Mouse (Mus musculus) gastrocnemius, postnatal 4 days (tissue): ENCODE data around the gene Zfp865. TPM values are rescaled to one million over a fixed set of nuclear protein-coding genes. Genes with fewer than 3 reads are reported as not detected.
A peak's percentile ranks its signal among the peaks of the same experiment; 100 is the strongest.
"Not testable (repeated sequence)": the region's sequence is repeated elsewhere in the genome, so short reads cannot be mapped to it uniquely, and the experiment has no call there.

Experiments
- DNase-seq, 2 experiments: peaks; one replicate each; pipeline ENCODE4 v3.0.0; 2021 to 2022; ENCODE audit warnings: low spot score in 2 of 2, mixed read lengths in 2 of 2
- total RNA-seq, 2 experiments: library from RNA; stranded (reverse); gene quantifications; 2 replicates each; pipeline ENCODE4 v1.2.3; 2021

Zfp865 gene
- total RNA-seq, 2 experiments from 2014 or later: 24.5 to 27.4 TPM

GRCm38 (mm10) chr7:5051193-5052192 lies 31.3 kb downstream of the Zfp865 start, which contains the start of gene Zfp580:
Zfp580 (plus strand) TSS chr7:5051538.
- peak; percentile 63 to 80 for DNase-seq

- no peak for DNase-seq
These were observed 32.3 kb downstream of the Zfp865 start for GRCm38 (mm10) chr7:5052438-5052837.

DNA sequence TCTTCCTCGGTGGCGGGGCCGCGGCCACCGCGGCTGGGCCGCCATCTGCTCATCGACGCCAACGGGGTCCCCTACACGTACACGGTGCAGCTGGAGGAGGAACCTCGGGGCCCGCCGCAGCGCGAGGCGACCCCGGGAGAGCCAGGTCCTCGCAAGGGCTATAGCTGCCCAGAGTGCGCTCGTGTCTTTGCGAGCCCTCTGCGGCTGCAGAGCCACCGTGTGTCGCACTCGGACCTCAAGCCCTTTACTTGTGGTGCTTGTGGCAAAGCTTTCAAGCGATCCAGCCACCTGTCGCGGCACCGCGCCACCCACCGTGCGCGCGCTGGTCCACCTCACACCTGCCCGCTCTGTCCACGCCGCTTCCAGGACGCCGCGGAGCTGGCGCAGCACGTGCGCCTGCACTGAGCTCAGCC lies 32.8 kb downstream of the Zfp865 start:
- DNase-seq: no peak

- no peak for DNase-seq
These were observed 33.4 kb downstream of the Zfp865 start for GRCm38 (mm10) chr7:5053456-5054179.

GRCm38 (mm10) chr7:5056651-5057263 lies 36.6 kb downstream of the Zfp865 start:
- no peak for DNase-seq

- DNase-seq: no peak
These were observed 37.2 kb downstream of the Zfp865 start for GRCm38 (mm10) chr7:5057381-5057780.

- no peak for DNase-seq
These were observed 37.6 kb downstream of the Zfp865 start for GRCm38 (mm10) chr7:5057804-5058203.

DNA sequence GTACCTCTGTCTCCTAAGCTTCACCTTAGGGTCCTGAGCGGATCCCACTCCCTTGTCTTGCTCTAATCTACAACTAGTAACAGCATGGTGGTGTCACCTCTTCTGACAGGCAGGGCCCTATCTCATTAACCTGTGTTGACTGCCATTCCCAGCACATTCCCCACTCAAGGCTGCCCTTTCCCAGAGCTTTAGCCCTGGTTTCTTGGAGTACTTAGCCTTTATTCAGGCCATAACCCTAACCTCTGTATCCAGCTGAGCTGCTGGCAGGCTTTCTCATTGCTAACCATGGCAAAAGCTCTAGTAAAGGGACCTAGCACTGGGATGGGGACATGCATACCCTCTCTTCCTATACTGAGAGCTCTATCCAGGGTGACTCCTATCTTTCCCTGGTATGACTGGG lies 38.5 kb downstream of the Zfp865 start:
- DNase-seq: no peak

DNA sequence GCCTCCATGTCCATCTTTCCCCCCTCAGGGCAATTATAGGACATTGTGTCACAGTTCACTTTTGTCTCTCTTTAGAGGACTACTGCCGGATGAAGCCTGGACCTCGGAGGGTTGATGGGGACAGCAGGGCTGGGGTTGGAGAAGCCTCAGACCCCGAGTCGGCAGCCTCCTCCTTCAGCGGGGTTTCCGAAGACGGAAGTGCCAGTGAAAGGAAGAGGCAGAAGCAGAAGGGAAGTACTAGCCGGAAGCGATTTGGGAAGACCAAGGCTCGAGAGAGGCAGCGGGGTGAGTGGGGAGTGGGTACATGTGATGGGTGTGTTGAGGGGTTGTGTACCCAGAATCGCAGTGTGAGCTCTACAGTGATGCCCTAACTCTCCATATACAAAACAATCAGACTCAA lies 39.2 kb downstream of the Zfp865 start:
- DNase-seq: no peak

DNA sequence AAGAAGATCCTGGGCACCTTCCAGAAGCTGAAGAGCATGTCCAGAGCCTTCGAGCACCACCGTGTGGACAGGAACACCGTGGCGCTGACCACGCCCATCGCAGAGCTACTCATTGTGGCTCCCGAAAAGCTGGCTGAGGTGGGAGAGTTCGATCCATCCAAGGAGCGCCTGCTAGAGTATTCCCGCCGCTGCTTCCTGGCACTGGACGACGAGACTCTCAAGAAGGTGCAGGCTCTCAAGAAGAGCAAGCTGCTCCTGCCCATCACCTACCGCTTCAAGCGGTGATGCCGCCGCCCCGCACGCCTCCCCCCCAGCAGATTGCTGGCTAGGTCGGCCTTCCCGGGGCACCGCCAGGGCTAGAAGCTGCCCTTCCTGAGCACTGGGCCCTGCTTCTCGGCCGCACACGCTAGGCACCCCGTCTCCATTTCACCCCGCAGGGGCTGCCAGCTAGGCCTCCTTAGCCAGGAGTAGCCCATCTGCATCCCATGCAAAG lies 40.1 kb downstream of the Zfp865 start:
- DNase-seq: peak; percentile 50 to 84

- peak; percentile 95 to 99 for DNase-seq
These were observed 41.0 kb downstream of the Zfp865 start for GRCm38 (mm10) chr7:5060944-5061773.

DNA sequence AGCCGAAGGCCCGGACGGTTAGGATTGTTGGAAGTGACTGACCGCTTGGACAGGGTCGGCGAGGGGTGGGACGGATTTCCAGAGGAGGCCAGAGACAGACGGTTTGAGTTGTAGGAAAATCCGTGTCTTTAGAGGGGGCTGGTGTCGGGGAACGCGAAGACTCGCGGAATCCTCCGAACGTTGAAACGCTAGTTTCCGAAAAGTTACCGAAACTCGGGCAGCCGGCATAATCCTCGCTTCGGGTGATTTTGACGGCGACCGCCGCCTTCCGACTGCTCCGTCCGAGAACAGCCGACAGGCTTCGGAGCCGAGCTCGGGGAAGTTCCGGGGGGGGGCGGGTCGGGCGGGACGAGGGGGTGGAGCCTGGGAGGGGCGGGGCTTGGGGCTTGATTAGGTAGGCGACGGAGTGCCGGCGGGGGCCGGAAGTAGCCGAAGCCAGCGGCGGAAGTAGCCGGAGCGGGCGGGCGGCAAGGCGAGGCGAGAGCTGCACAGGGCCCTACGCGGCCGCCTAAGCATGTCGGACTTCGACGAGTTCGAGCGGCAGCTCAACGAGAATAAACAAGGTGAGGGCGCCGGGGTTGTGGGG lies 41.7 kb downstream of the Zfp865 start, which contains the start of gene U2af2:
Gene U2af2 (plus strand): TSS at position 370 of the 586 bp plus-strand sequence.
- DNase-seq: peak; percentile 97

GRCm38 (mm10) chr7:5062360-5063001 lies 42.3 kb downstream of the Zfp865 start:
- no peak for DNase-seq

GRCm38 (mm10) chr7:5064886-5065285 lies 44.7 kb downstream of the Zfp865 start:
- no peak for DNase-seq

DNA sequence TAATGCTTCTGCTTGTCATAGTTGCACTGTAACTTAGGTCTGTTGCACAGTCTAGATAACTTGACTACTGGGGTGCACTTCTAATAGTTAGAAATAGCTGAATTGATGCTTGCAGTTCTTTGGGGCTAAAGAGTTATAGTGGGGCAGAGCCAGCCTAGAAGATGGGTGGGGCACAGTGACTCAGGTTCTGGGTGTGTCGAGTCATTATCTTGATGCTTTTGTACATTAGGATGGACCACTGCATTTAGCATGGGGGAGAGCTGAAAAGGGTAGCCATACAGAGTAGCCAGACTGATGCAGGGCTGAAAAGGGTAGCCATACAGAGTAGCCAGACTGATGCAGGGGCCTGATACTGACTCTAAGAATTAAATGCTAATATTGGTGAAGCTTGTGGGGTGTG lies 53.4 kb downstream of the Zfp865 start:
- DNase-seq: no peak

DNA sequence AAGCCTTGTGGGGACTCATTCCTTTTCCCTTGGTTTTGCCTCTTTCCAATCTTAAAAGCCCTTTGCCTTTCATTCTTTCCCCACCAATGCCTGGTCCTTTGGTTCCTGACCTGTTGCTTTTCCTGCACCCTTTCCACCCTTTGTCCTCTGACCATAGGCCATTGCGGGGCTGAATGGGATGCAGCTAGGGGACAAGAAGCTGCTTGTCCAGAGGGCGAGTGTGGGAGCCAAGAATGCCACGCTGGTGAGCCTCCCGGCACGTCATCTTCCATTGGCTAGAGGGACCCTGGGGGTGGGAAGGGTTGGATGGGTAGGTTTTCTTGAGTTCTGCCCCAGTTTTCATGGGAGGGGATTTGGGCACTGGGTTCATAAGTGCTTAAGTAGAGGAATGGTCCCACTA lies 54.8 kb downstream of the Zfp865 start:
- no peak for DNase-seq

DNA sequence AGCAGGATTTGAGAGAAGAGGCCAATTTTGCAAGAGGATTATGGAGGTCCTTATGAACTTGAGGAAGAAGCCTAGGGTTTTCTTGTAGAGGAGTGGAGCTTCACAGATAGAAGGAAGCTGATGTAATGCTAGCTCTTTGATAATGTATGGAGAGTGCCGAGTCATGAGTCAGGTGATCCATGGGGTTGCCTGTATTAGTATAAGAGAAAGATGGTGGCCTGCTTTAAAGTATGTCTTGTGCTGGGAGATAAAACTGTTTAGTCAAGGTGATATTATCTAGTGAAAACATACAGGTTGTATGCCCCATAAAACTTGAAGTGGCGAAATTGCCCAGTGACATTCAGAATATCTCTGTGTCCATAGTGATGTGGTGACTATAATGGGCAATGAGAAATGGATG lies 56.8 kb downstream of the Zfp865 start:
- no peak for DNase-seq

DNA sequence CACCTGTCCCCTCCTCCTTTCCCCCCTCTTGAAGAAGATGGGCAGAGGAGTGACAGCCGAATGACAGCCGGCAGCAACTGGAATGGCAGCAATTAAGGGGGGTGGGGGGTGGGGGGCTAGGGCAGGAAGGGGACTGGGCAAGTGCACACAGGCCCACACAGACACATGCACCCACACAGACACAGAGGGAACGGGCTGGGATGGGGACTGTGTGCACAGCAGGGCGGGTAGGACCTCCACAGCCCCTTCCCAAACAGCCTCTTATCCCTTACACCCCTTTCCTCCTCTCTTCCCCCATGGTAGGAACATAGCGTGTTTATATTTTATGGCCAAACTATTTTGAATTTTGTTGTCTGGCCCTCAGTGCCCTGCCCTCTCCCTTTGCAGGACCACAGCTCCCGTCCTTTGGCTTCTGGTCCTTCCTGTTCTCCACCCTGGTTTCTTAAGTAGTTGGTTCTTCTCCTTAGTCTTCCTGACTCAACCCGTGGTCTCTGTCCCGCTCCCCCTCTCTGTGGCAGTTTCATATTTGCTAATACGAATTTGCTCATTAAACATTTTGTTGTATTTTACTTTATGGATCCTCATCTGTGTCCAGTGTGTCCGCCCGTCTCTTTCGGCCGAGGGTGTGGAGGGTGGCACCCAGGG lies 59.3 kb downstream of the Zfp865 start:
- DNase-seq: not testable (repeated sequence)
